Mouse (Mus musculus) testis, adult 2 months (tissue): ENCODE data around the gene Bicd2. TPM values are rescaled to one million over a fixed set of nuclear protein-coding genes. Genes with fewer than 3 reads are reported as not detected.

Experiments used
- H3K27ac ChIP-seq: fragments of 200-500 bp; 2 replicates; pipeline ENCODE4 v1.5.1; 2012; ENCODE audit warnings: low read depth, low read length; ENCODE audit not compliant: control insufficient read depth, insufficient read depth
- H3K27me3 ChIP-seq: fragments of 200-500 bp; 2 replicates; pipeline ENCODE4 v1.6.1; 2012; ENCODE audit warnings: mild to moderate bottlenecking, low read length, moderate library complexity; ENCODE audit not compliant: control insufficient read depth, insufficient read depth
- H3K36me3 ChIP-seq: fragments of 200-500 bp; 2 replicates; pipeline ENCODE4 v1.6.1; 2012; ENCODE audit warnings: mild to moderate bottlenecking, low read length; ENCODE audit not compliant: control insufficient read depth, insufficient read depth
- H3K4me1 ChIP-seq: fragments of 200-500 bp; 2 replicates; pipeline ENCODE4 v1.6.1; 2012; ENCODE audit warnings: low read length; ENCODE audit not compliant: control insufficient read depth, insufficient read depth
- H3K4me3 ChIP-seq: fragments of 200-500 bp; 2 replicates; pipeline ENCODE4 v1.5.1; 2012; ENCODE audit warnings: low read depth, mild to moderate bottlenecking, low read length, moderate library complexity, mixed read lengths; ENCODE audit not compliant: control insufficient read depth
- CTCF ChIP-seq: fragments of 200-500 bp; IDR thresholded peaks from 2 replicates; pipeline ENCODE4 v1.5.1; 2012; ENCODE audit warnings: low read depth, mild to moderate bottlenecking, inconsistent platforms, low read length, moderate library complexity; ENCODE audit not compliant: control insufficient read depth, insufficient read depth, insufficient replicate concordance
- POLR2A ChIP-seq: fragments of 200-500 bp; IDR thresholded peaks from 2 replicates; pipeline ENCODE4 v1.6.1; 2012; ENCODE audit warnings: low read depth, mild to moderate bottlenecking, inconsistent platforms, low read length, moderate library complexity; ENCODE audit not compliant: control insufficient read depth
- polyA plus RNA-seq: library from polyadenylated mRNA; depleted of rRNA; stranded (reverse); fragments of >200 nt; gene quantifications from 2 replicates; pipeline ENCODE4 v1.2.3, GENCODE M21; 2012

Gene Bicd2
- polyA plus RNA-seq, 1 experiment, result 42.8 TPM

DNA sequence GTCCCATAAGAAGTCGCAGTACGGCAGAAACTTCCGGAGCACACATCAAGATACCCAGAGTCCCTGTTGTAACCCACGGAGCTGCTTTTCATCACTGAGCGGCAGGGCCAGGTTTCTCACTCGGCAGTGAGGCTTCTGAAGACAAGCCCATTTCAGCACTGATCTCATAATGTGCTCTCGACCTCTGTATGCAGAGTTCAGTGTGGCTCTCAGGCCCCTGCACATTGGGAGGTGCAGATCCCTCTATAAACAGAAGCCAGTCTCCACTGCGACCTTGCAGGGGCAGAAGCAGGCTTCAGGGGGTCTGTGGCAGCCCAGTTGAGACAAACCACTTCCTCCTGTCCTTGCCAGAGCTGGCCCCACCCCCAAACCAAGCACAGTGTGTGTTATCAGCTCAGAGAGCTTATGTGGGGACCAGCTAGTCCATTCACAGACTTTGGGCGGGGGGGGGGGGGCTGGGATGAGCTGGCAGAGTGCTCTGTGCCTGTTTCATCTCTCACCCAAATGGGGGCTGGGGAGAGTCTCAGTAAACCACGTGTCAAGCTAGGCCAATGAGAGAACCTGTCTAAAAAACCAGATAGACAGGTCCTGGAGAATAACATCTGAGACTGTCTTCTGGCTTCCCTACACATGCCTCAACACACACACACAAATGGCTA, 33.9 kb upstream of the Bicd2 start:
- no peaks in the 10 kb centered on the region for H3K27me3 ChIP-seq
- no peak overlapping the region for H3K27ac ChIP-seq
- H3K4me3 ChIP-seq, result no peak overlapping the region
- no peaks in the 10 kb centered on the region for H3K4me1 ChIP-seq
- H3K36me3 ChIP-seq, result no peaks in the 10 kb centered on the region
- no peak for TF ChIP-seq POLR2A
- no peak for TF ChIP-seq CTCF

DNA sequence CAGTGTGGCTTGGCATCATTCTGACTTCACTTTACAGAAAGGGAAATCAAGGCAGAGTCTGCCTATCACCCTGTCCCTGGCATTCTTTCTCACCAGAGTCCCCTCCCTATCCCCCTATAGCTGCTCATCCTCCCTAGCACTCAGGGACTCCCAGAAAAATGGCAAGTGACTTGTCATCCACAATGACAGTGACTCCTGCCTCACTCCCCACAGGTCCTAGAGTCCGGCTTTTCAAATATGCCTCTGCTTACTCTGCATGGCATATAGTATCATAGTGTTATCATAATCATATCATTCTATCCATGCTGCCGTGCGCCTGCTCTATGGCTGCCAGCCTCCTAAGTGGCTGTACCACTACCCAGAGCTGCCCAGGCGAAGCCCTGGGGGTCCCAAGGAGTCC, 33.2 kb upstream of the Bicd2 start:
- TF ChIP-seq CTCF, result no peak
- no peak for TF ChIP-seq POLR2A
- Histone ChIP-seq H3K27ac (no peak overlapping the region; the same call in 1 of the 2 replicates), H3K4me1 (no peaks in the 10 kb centered on the region), H3K36me3 (no peaks in the 10 kb centered on the region), H3K4me3 (no peak overlapping the region), H3K27me3 (no peaks in the 10 kb centered on the region)

DNA sequence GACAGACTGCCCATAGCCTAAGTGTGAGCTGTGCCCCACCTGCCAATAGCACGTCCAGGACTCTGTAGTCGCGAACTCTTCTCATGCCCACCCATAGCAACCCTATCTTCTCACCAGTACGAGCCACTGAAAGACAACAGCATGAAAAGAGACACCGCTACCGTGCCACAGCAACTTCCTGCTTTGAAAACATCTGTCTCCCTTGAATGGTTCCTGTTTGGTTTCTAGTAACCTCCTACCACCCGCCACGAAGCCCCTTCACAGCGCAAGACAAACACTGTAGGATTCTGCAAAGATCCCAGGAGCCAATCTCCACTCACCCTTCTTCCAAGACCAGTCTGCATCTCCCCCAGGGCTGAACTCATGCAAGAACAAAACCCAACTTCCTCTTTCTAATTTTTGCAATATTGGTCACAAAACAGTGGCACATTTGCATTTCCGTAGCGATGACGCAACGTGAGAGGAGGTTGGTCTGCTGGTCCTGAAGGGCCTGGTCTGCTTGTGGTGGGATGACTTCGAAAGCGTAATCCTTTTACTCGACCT, 32.5 kb upstream of the Bicd2 start:
- H3K4me1 ChIP-seq, result no peaks in the 10 kb centered on the region
- TF ChIP-seq CTCF (no peak), POLR2A (no peak)
- H3K27ac ChIP-seq, result no peak overlapping the region
- H3K4me3 ChIP-seq, result no peak overlapping the region
- H3K27me3 ChIP-seq, result no peaks in the 10 kb centered on the region
- H3K36me3 ChIP-seq, result no peaks in the 10 kb centered on the region

DNA sequence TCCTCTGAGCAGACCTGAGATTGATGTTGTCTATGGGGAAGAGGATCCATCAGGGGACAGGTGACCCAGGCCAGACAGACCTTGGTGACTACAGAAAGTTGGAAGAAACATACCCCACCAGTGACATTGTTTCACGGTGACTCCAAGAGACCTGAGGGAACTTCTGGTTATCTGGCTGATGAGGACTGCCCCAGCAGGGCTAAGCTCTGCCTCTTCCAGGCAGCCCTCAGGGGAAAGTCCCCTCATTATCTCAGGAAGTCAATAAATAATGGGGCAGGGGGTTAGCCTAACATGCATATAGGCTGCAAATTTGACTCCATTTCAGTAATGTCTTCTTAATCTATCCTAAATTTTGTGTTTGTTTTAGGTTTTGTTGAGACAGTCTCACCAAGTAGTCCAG, 31.9 kb upstream of the Bicd2 start:
- TF ChIP-seq POLR2A, result no peak
- TF ChIP-seq CTCF, result no peak
- H3K27me3 ChIP-seq, result no peaks in the 10 kb centered on the region
- H3K4me1 ChIP-seq, result no peaks in the 10 kb centered on the region
- H3K4me3 ChIP-seq, result no peak overlapping the region
- H3K27ac ChIP-seq, result no peak overlapping the region
- no peaks in the 10 kb centered on the region for H3K36me3 ChIP-seq

DNA sequence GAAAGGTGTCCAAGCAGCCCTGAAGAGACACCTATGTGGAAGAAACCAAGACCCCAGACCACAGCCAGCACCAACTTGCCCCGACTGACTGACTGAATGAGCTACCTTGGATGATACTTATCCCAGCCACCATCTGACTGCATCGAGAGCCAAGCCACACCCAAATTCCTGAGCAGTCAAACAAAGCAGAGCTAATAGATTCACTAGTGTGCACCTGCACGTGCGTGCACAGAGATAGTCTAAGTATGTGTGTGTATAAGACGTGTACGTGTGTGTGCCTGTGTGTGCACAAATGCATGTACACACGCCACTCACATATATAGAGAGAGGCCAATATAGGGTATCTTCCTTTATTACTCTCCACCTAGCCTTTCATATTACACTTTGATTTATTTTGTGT, 29.7 kb upstream of the Bicd2 start:
- Histone ChIP-seq H3K27me3 (no peaks in the 10 kb centered on the region), H3K27ac (no peak overlapping the region), H3K4me3 (no peak overlapping the region), H3K4me1 (no peaks in the 10 kb centered on the region), H3K36me3 (no peaks in the 10 kb centered on the region)
- TF ChIP-seq CTCF (no peak), POLR2A (no peak)

DNA sequence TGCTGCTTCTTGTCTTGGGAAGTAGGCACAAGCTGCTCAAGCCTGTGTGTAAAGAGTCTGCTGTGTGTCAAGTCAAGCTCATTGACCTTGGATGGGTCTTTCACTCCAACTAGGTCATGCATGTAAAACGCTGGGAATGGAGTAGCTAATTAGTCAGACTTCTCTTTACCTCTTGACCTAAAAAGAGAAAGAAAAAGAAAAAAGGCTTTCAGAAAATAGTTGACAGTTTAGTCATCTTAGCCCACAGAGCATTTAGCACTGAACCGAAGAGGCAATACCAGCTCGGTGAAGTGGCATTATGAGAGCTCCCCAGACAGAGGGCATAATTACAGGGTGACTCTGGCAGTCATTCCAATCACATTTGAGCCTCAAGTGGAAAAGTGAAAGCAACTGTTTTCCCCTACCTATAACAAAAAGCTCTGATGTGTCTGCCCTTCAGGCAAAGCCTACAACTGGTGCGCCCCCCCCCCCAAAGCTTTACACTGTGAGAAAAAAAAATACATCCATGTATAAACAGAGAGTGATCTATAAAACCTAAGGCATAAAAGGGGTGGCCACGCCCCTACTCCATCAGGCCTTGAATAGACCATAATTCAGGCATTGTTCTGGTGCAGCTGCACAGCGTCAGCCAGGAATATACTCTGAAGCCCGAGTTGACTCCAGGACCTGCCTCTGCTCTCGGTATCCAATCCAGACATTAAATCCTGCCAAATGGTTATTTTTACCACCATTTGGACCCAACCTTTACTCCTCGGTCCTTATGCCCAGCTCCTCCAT, 24.8 kb upstream of the Bicd2 start:
- TF ChIP-seq CTCF (no peak), POLR2A (no peak)
- Histone ChIP-seq H3K4me1 (peaks cover 8% of the 10 kb centered on the region), H3K27ac (no peak overlapping the region), H3K27me3 (no peaks in the 10 kb centered on the region), H3K36me3 (no peaks in the 10 kb centered on the region), H3K4me3 (no peak overlapping the region)

DNA sequence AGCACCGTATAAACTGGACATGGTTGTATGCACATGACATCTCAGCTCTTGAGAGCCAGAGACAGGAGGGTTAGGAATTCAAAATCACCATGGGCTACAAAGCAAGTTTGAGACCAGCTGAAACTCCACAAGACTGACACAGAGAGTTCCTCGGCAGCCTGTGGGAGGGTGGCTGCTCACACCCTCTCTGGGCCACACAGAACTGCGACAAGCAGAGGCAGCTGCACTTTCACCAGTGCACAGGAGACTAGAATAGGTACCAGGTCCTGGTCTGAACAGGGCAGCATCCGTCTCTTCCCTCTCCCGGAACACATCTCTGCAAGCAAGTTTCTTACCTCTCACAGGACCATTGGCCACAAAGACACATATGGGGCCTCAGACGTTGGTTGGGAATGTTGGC, 23.9 kb upstream of the Bicd2 start:
- Histone ChIP-seq H3K4me3 (no peak overlapping the region), H3K27ac (no peak overlapping the region), H3K36me3 (no peaks in the 10 kb centered on the region), H3K4me1 (peaks cover 8% of the 10 kb centered on the region), H3K27me3 (no peaks in the 10 kb centered on the region)
- TF ChIP-seq CTCF (no peak), POLR2A (no peak)
